Mouse (Mus musculus) induced T-regulatory cell, adult 2 months (primary cell): ENCODE results near the gene Pkp3.

Experiments used
- DNase-seq: peaks from one replicate; pipeline ENCODE4 v3.0.0-alpha.2; 2012; ENCODE audit warnings: low read depth

Pkp3 gene

GRCm38 (mm10) chr7:141057541-141057940 lies 20.5 kb upstream of the Pkp3 start:
- DNase-seq = no peak

GRCm38 (mm10) chr7:141058601-141059341 lies 19.2 kb upstream of the Pkp3 start:
- peak; percentile 88 for DNase-seq

GRCm38 (mm10) chr7:141059929-141060328 lies 18.1 kb upstream of the Pkp3 start:
- DNase-seq = peak; percentile 56

- DNase-seq = peak; percentile 88
Observed at GRCm38 (mm10) chr7:141060426-141061242, 17.4 kb upstream of the Pkp3 start, which contains the start of gene B4galnt4. Gene B4galnt4 (plus strand): TSS chr7:141061104.

GRCm38 (mm10) chr7:141061269-141061692 lies 16.7 kb upstream of the Pkp3 start:
- DNase-seq = peak; percentile 59

- DNase-seq = peak; percentile 12
Observed at GRCm38 (mm10) chr7:141062525-141062924, 15.5 kb upstream of the Pkp3 start.

GRCm38 (mm10) chr7:141063353-141063752 lies 14.7 kb upstream of the Pkp3 start:
- no peak for DNase-seq

- DNase-seq = peak; percentile 79
Observed at GRCm38 (mm10) chr7:141064175-141064574, 13.8 kb upstream of the Pkp3 start.

GRCm38 (mm10) chr7:141064576-141064975 lies 13.4 kb upstream of the Pkp3 start:
- no peak for DNase-seq

GRCm38 (mm10) chr7:141068351-141068750 lies 9.7 kb upstream of the Pkp3 start:
- DNase-seq = peak; percentile 33

GRCm38 (mm10) chr7:141070058-141070862 lies 7.8 kb upstream of the Pkp3 start:
- DNase-seq = peak; percentile 90

GRCm38 (mm10) chr7:141072017-141072745 lies 5.8 kb upstream of the Pkp3 start:
- peak; percentile 95 for DNase-seq

GRCm38 (mm10) chr7:141073782-141074181 lies 4.2 kb upstream of the Pkp3 start:
- peak; percentile 21 for DNase-seq

GRCm38 (mm10) chr7:141078876-141079275 lies 858 bp downstream of the Pkp3 start:
- DNase-seq = no peak

- no peak for DNase-seq
Observed at GRCm38 (mm10) chr7:141079481-141080449, 1.7 kb downstream of the Pkp3 start.

- DNase-seq = peak; percentile 82
Observed at GRCm38 (mm10) chr7:141087894-141088293, 9.9 kb downstream of the Pkp3 start.

- DNase-seq = peak; percentile 70
Observed at GRCm38 (mm10) chr7:141088473-141088872, 10.5 kb downstream of the Pkp3 start.

- peak; percentile 21 for DNase-seq
Observed at GRCm38 (mm10) chr7:141090228-141090627, 12.2 kb downstream of the Pkp3 start.

GRCm38 (mm10) chr7:141092051-141092735 lies 14.2 kb downstream of the Pkp3 start:
- DNase-seq = peak; percentile 94

- DNase-seq = no peak
Observed at GRCm38 (mm10) chr7:141093950-141094349, 15.9 kb downstream of the Pkp3 start.
